Mouse (Mus musculus): ENCODE results near the gene Syne3.

The Syne3 gene

GRCm38 (mm10) chr12:105025947-105026586 lies 16.5 kb upstream of the Syne3 start:
- no peak for DNase-seq (ENCODE audit: low spot score in 2 of 2)

- peak in 1 of 2 experiments; percentile 68 for DNase-seq (ENCODE audit: low spot score in 2 of 2)
Measured at GRCm38 (mm10) chr12:105025271-105025946, 15.8 kb upstream of the Syne3 start.

GRCm38 (mm10) chr12:105022776-105023175 lies 13.2 kb upstream of the Syne3 start:
- DNase-seq (ENCODE audit: low spot score in 2 of 2) = no peak

- no peak for DNase-seq (ENCODE audit: low spot score in 2 of 2)
Measured at GRCm38 (mm10) chr12:105022141-105022540, 12.5 kb upstream of the Syne3 start.

GRCm38 (mm10) chr12:105021441-105022069 lies 11.9 kb upstream of the Syne3 start:
- no peak for DNase-seq (ENCODE audit: low spot score in 2 of 2)

GRCm38 (mm10) chr12:105019359-105020219 lies 10.0 kb upstream of the Syne3 start:
- no peak for DNase-seq (ENCODE audit: low spot score in 2 of 2)

- DNase-seq (ENCODE audit: low spot score in 2 of 2) = no peak
Measured at GRCm38 (mm10) chr12:105016639-105017038, 7.0 kb upstream of the Syne3 start.

- no peak for DNase-seq (ENCODE audit: low spot score in 2 of 2)
Measured at GRCm38 (mm10) chr12:105016199-105016598, 6.6 kb upstream of the Syne3 start.

- peak in 1 of 2 experiments; percentile 55 for DNase-seq (ENCODE audit: low spot score in 2 of 2)
Measured at GRCm38 (mm10) chr12:105013065-105013464, 3.5 kb upstream of the Syne3 start.

GRCm38 (mm10) chr12:105012314-105012713 lies 2.7 kb upstream of the Syne3 start:
- DNase-seq (ENCODE audit: low spot score in 2 of 2) = no peak

- DNase-seq (ENCODE audit: low spot score in 2 of 2) = no peak
Measured at GRCm38 (mm10) chr12:105011589-105011988, 2.0 kb upstream of the Syne3 start.

- no peak for DNase-seq (ENCODE audit: low spot score in 2 of 2)
Measured at GRCm38 (mm10) chr12:105010213-105010790, 693 bp upstream of the Syne3 start.

- no peak for DNase-seq (ENCODE audit: low spot score in 2 of 2)
Measured at GRCm38 (mm10) chr12:105008752-105009178, 844 bp downstream of the Syne3 start.

- DNase-seq (ENCODE audit: low spot score in 2 of 2) = no peak
Measured at GRCm38 (mm10) chr12:105008150-105008549, 1.5 kb downstream of the Syne3 start.

GRCm38 (mm10) chr12:105005715-105005972 lies 4.0 kb downstream of the Syne3 start:
- no peak for DNase-seq (ENCODE audit: low spot score in 2 of 2)

- no peak for DNase-seq (ENCODE audit: low spot score in 2 of 2)
Measured at GRCm38 (mm10) chr12:105004956-105005714, 4.5 kb downstream of the Syne3 start.

GRCm38 (mm10) chr12:105003715-105004114 lies 5.9 kb downstream of the Syne3 start:
- DNase-seq (ENCODE audit: low spot score in 2 of 2) = no peak

GRCm38 (mm10) chr12:105003158-105003557 lies 6.5 kb downstream of the Syne3 start:
- DNase-seq (ENCODE audit: low spot score in 2 of 2) = no peak

- DNase-seq (ENCODE audit: low spot score in 2 of 2) = no peak
Measured at GRCm38 (mm10) chr12:105002340-105003132, 7.1 kb downstream of the Syne3 start.

- no peak for DNase-seq (ENCODE audit: low spot score in 2 of 2)
Measured at GRCm38 (mm10) chr12:105001317-105001716, 8.3 kb downstream of the Syne3 start.
